Mouse (Mus musculus): ENCODE results near the gene Ctnnbip1.

Gene Ctnnbip1

GRCm38 (mm10) chr4:149518351-149519220 is 550 bp downstream of the Ctnnbip1 start:
- intact Hi-C loops (cut with DNase I), result no loop called here

GRCm38 (mm10) chr4:149521258-149521657 is 3.2 kb downstream of the Ctnnbip1 start:
- intact Hi-C loops (cut with DNase I), result no loop called here

DNA sequence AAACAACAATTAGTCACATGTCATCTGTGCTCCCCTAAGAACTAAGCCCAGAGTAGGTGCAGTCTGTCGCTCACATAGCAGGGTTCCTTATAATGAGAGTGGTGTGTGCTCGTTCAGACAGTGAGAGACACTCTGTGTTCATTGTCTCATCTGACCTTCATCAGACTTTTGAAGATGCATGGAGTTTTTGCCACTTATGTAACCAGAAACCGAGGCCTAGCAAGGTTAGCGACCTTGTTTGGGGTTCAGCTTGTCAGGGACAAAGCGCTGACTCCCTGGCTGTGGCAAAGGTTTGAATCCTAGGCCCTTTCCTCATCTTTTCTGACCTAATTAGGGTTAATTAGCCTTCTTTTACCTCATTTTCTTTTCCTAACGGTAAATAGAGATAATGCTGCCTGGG is 5.9 kb downstream of the Ctnnbip1 start:
- intact Hi-C loops (cut with DNase I), result no loop called here

DNA sequence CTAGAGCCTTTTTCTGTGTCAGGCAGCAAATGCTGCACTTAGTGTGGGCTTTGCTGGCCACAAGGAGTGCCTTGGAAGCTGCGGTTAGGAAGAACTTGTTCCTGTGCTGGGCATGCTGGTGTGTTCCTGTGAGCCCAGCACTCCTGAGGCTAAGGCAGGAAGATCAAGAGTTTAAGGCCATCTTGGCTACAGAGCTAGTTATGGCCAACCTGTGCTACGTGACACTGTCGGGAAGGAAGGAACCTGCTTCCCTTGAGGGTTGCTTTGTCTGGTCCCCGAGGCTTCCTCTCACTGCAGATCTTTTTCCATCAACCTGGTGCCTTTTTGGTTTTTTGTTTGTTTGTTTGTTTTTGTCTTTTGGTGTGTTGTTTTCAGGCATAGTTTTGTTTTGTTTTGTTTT is 7.1 kb downstream of the Ctnnbip1 start:
- intact Hi-C loops (cut with DNase I), result no loop called here

- intact Hi-C loops (cut with DNase I), result no loop called here
Observed at GRCm38 (mm10) chr4:149525811-149526210, 7.8 kb downstream of the Ctnnbip1 start.

DNA sequence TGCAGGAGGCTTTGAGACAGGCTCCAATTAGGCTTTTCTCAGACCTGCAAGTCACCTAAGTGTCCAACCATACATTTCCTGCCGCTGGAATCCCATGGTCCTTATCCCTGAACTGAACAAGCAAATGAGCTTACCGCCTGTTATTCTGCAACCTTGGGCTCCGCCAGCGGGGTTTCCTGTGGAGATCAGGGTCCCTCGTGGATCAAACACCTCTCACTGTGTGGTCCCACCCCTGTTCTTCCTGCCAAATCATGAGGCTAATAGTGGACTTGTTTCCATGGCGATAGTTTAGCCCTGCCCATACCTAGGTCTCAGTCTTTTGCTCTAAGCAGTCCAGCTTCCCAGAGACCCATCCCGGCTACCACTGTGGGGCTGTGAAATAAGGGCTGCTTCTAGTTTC is 8.3 kb downstream of the Ctnnbip1 start:
- intact Hi-C loops (cut with DNase I), result no loop called here

DNA sequence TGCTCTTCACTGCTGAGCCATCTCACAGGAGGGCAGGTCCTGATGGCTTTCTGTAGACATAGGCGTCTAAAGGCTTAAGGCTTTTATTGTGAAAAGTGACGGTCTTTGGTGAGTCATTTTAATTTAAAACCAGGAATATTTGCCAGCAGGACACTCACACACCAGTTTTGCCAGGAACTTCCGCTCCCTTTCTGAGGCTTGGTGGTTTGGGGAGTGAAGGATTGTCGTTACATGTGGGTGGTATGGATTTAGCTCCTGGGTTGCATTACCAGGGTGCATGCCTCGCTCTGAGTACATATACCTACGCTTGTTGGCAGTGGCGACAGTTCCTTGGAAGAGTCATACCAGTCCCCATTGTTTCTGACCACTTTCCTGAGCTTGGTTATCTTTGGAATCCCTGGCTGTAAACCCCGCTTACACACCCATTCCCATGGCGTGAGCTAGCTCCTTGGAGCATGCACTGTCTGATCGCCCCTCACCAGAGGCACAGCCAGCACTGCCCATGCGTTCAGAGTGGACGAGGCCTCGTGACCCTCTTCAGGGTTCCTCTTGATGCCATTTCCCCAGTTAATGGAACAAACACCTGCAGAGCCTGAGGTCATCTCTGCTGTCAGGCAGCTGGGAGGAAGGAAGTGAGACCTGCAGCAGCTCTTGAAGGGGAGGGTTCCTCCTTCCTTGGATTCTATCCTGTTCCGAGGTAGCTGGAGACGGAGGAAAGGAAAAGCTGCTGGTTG is 9.8 kb downstream of the Ctnnbip1 start:
- intact Hi-C loops (cut with DNase I), result no loop called here

GRCm38 (mm10) chr4:149529691-149530090 is 11.7 kb downstream of the Ctnnbip1 start:
- intact Hi-C loops (cut with DNase I), result no loop called here

GRCm38 (mm10) chr4:149539441-149539840 is 21.4 kb downstream of the Ctnnbip1 start:
- intact Hi-C loops (cut with DNase I), result no loop called here

- intact Hi-C loops (cut with DNase I), result loop anchor here (2.0 to 10.0 kb wide), 3 partner anchors 57 to 397 kb away; partner anchors contain the start of genes Lzic and Nmnat1
Observed at GRCm38 (mm10) chr4:149541935-149542334, 23.9 kb downstream of the Ctnnbip1 start.

DNA sequence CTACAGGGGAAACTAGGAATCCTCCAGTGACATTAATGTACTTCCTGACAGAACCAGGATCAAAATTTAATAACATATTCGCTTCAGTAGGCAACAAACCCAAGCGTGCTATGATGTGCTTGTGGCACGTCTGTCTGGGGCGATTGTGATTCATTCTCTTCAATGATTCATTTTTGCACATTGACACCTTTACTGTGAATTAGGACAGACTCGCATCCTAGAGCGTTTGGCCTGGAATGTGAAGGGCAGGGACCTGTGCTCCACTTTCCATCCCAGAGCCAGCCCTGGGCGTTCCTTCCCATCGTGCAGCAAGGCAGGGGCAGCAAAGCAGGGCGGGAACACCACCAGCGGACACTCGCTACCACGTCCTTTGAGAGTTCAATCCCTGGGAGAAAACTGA is 24.4 kb downstream of the Ctnnbip1 start:
- intact Hi-C loops (cut with DNase I), result loop anchor here (2.0 to 10.0 kb wide), 3 partner anchors 58 to 398 kb away; partner anchors contain the start of genes Lzic and Nmnat1

- intact Hi-C loops (cut with DNase I), result loop anchor here (2.0 to 10.0 kb wide), 3 partner anchors 58 to 398 kb away; partner anchors contain the start of genes Lzic and Nmnat1
Observed at GRCm38 (mm10) chr4:149542927-149543553, 25.0 kb downstream of the Ctnnbip1 start.

DNA sequence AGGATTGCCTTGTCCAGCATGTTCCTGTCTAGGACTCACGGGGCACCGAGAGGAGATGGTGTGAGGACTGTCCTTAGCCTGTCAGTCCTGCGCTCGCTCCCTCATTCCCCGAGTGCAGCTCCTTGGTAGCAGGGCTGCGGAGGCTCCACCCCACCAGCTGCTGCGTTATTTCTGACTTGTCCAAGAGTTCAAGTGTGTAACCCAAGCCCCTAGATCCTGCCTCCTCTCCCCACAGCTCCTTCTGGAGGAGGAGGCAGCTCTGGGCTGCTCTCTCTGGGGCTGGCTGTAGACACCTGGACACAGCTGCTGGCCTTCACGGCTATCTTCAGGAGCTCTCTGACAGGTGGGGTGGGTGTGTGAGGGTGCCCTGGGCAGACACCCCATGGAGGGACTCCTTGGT is 26.9 kb downstream of the Ctnnbip1 start:
- intact Hi-C loops (cut with DNase I), result loop anchor here (5.0 to 10.0 kb wide), 3 partner anchors 38 to 400 kb away; no protein-coding TSS in a partner anchor

DNA sequence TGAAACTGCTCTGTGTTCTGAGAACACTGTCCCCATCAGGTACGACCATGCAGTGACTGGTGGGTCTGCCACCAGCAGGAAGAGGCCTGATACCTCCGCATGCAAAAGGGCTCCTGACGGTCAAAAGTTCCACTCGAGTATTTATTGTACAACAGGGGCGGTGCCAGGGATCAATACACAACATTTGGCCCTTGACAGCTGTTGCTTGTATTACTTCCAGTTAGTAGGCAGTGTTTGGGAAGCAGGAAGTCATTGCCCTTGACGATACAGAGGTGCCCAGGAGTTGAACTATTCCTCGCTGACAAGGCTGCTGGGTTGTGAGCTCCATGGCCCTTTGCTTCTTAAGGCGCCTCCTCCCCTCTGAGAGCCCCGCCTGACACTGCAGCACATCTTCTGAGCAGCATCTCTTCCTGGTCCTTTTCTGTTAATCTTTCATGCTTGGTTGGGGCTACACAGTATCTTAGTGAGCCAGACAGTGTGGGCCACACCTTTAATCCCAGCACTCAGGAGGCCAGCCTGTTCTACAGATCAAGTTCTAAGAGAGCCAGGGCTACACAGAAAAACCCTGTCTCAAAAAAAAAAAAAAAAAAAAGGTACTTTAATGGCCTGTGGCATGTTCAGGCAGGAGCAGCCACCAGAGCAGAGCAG is 28.9 kb downstream of the Ctnnbip1 start:
- intact Hi-C loops (cut with DNase I), result loop anchor here (5.0 to 10.0 kb wide), 3 partner anchors 40 to 402 kb away; no protein-coding TSS in a partner anchor

DNA sequence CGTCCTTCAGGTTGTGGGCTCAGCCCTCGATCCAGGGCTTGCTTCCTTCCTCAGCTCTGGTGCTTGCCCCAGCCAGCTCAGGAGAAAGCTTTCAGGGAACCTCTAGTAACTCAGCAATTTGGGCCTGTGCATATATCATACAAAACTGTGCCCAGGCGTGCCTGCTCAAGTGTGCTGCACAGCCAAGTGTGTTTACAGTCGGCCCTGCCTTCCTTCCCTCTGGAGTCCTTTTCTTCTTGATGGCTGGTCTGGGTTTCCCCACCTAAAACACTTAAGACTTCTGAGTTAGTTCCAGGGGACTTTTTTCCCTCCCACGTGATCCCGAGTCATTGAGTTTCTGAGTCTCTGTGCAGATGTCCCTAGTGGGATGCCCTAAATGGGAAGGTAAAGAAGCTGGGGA is 29.5 kb downstream of the Ctnnbip1 start:
- intact Hi-C loops (cut with DNase I), result loop anchor here (5.0 to 10.0 kb wide), 3 partner anchors 40 to 403 kb away; no protein-coding TSS in a partner anchor

DNA sequence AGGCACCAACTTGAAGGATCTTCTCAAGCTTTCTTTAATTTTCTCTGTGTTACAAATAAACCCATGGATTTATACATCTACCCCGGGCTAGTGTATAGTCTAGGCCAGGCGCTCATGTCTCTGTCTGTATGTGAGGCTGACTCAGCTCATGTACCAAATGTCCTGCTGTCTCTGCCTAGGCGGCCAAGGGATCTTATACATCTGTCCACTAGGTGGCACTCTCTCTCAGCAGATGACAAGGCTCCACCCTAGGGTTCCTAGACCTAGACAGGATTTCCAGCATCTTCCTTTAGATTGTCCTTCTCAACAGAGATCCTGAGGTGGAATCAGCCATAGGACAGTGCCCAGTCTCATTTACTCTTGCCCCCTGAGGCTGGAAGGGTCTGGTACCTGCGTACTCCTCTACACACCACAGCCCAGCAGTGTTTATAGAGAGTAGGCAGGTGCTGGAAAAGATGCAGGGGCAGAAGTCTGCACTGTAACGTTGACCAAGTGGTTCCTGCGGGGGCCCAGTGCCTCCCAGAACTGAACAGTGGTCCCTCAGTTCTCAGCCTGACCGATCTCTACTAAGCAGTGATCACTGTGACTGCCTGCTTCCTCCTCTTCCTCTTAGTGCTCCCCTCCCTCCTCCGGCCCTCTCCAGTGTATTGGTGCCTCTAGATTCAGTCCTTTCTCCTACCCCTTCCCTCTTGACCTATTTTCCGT is 31.3 kb downstream of the Ctnnbip1 start:
- intact Hi-C loops (cut with DNase I), result loop anchor here (1.0 to 10.0 kb wide), 4 partner anchors 42 to 405 kb away; no protein-coding TSS in a partner anchor

- intact Hi-C loops (cut with DNase I), result no loop called here
Observed at GRCm38 (mm10) chr4:149550866-149551265, 32.8 kb downstream of the Ctnnbip1 start.

- intact Hi-C loops (cut with DNase I), result no loop called here
Observed at GRCm38 (mm10) chr4:149551696-149552095, 33.7 kb downstream of the Ctnnbip1 start.

GRCm38 (mm10) chr4:149553834-149554233 is 35.8 kb downstream of the Ctnnbip1 start:
- intact Hi-C loops (cut with DNase I), result no loop called here

- intact Hi-C loops (cut with DNase I), result no loop called here
Observed at GRCm38 (mm10) chr4:149556111-149556510, 38.1 kb downstream of the Ctnnbip1 start.
